Mouse (Mus musculus): Measurements from ENCODE around the gene Myh14.

- TF ChIP-seq TAL1 (IDR thresholded peaks at IDR 0.05; ENCODE audit: low read length) = no peak
- no peak for TF ChIP-seq GATA1 (IDR thresholded peaks at IDR 0.05; ENCODE audit: low read length)
Observed at GRCm38 (mm10) chr7:44674511-44674910, 3.9 kb upstream of the Myh14 start.
